Mouse (Mus musculus): ENCODE data around the gene Lce1e.

Lce1e gene

DNA sequence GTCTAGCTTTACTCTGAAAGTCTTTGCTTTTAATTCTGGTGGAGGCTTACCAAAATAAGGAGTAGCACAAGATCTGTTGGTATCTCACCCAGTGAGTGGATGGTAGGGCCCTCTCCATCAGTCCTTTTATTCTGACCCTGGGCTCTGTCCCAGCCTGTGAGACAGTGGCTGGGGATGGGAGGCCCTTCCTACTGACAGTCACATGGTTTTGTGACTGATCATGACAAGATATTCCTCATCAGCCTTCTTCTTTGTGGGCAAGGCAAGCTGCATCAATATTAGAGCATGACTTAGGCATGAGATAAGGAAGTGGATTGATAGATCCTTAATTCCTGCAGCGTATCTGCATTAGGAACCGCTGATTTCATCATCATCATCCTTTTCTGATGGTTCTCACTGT is at the start of gene Lce1e:
Lce1e (minus strand) TSS at position 101 of the 400 bp plus-strand sequence.
- no peak for DNase-seq (ENCODE audit: low spot score in 2 of 2)

DNA sequence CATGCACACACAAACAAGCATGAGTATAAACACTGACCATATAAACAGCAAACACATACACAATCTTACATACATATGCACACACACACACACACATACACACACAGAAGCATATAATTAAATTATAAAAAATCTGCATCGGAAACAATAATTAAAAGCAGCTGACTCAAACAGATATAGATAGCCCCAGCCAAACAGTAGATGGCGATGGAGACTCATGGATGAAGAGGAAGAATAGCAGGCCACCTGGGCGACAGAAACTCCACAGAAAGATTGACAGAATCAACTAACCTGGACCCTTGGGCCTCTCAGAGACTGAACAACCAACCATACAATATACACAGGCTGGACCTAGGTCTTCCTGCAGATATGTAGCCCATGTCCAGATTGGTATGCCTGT is 44.3 kb upstream of the Lce1e start:
- DNase-seq (ENCODE audit: low spot score in 2 of 2), result no peak

DNA sequence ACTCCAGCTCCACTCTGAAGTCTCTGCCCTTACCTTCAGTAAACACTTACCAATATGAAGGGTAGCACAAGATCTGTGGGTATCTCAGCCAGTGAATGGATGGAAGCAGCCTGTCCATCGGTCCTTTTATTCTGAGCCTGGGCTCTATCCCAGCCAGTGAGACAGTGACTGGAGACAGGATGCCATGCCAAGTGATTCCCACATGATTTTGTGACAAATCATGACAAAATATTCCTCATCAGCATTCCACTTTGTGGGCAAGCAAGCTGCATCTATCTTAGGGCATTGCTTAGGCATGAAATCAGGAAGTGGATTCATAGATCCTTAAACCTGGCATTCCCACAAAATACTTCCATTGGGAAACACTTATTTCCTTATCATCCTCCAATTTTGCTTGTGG is 43.4 kb upstream of the Lce1e start, which contains the start of gene Lce1g:
Lce1g (minus strand) TSS at position 101 of the 400 bp plus-strand sequence.
- DNase-seq (ENCODE audit: low spot score in 2 of 2), result no peak

DNA sequence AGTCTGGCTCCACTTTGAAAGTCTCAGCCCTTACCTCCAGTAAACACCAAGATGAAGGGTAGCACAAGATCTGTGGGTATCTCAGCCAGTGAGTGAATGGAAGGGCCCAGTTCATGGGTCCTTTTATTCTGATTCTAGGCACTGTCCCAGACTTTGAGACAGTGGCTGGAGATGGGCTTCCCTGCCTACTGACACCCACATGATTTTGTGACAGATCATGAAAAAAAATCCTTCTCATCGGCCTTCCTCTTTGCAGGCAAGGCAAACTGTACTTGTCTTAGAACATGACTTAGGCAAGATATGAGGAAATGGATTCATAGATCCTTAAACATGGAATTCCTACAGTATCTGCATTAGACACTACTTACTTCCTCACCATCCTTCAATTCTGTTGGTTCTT is 30.1 kb upstream of the Lce1e start, which contains the start of gene Gm38119:
Gm38119 (minus strand) TSS at position 101 of the 400 bp plus-strand sequence.
- no peak for DNase-seq (ENCODE audit: low spot score in 2 of 2)

DNA sequence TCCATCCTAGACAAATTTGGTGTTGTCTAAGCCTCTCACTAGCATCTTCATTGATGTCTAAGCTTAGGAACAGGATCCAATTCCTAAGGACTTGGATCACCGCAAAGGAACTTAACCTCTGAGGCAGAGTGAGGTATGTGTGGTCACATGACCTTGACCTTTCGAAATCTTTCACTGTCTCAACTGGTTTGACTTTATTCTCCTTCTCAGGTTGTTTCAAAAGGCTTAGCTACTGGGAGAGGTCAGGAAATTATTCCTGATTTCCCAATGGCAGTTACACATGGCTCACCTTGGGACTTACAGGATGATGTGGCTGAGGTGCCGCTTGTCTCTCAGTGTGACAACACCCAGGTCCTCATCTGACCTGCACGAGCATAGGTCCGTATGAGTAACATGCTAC is 13.8 kb upstream of the Lce1e start:
- no peak for DNase-seq (ENCODE audit: low spot score in 2 of 2)

DNA sequence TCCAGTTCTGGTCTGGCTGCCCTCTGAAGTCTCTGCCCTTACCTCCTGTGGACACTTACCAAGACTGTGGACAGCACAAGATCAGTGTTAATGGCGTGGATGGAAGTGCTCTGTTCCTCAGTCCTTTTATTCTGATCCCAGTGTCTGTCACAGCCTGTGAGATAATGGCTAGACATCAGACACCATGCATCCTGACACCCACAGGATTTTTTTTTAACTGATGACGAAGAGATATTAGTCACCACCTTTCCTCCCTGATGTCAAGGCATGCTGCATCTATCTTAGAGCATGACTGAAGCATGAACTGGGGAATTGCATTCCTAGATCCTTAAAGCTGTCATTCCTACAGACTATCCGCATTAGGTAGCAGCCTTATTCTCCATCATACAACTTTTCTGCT is 11.4 kb upstream of the Lce1e start, which contains the start of gene Lce1f:
Lce1f (minus strand) TSS at position 101 of the 400 bp plus-strand sequence.
- DNase-seq (ENCODE audit: low spot score in 2 of 2), result no peak

DNA sequence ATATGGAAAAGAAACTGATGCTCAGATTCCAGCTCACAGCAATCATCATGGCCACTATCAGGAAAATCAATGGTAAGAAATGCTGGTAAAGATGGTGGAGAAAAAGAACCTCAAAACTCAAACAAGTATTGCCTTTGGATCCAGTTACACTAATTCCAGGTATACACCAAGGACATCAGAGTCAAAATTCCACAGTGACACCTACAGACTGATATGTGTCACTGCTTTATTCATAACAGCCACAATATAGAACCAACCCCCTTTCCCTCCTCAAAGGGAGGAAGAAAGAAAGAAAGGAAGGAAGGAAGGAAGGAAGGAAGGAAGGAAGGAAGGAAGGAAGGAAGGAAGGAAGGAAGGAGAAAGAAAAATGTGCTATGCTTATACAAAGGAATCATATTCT is 6.2 kb upstream of the Lce1e start:
- no peak for DNase-seq (ENCODE audit: low spot score in 2 of 2)

DNA sequence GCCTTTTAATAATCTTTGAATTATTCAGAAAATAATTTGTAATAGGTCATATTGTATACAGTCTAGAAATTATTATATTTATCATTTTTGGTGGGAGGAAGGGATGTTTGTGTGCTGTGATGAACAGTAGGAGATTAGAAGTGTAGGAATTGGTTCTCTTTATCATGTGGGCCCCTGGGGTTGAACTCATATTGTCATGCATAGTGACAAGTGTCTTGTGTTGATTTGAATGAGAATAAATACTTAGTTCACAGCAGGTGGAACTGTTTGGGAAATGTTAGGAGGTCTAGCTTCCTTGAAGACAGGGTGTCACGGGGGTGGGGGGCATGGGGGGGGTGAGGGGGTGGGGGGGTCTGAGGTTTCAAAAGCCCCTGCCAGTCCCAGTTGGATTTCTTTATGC is 14.3 kb downstream of the Lce1e start:
- DNase-seq (ENCODE audit: low spot score in 2 of 2), result no peak

DNA sequence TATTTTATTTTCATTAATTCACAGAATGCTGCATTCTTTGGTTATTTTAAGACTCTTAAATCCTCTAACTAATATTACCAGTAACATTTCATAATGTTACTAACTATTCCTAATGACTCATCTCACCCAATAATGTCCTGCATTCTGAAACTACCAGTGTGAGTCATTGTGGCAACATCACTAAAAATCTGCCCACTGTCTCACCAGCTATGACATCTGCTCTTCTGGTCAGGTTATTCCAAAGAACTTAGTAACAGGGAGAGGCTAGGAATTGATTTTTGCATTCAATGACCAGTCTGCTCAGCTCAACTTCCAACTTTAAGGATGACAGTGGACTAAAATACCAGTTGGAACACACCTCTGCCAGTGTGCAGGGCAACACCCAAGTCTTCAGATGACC is 17.2 kb downstream of the Lce1e start:
- DNase-seq (ENCODE audit: low spot score in 2 of 2), result no peak

DNA sequence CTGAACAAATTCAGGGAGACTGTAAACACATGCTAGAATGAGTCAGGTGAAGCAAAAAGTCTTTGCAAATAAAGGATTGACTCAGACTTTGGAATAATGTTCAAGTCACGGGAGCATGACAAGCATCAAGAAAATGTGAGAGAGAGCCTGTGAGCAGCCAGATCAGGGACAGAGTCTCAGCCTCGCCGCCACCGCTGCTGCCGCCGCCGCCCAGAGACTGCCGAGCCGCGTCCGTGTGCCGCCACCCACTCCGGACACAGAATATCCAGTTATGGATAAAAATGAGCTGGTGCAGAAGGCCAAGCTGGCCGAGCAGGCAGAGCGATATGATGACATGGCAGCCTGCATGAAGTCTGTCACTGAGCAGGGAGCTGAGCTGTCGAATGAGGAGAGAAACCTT is 19.7 kb downstream of the Lce1e start:
- DNase-seq (ENCODE audit: low spot score in 2 of 2), result peak; percentile 8 to 25

DNA sequence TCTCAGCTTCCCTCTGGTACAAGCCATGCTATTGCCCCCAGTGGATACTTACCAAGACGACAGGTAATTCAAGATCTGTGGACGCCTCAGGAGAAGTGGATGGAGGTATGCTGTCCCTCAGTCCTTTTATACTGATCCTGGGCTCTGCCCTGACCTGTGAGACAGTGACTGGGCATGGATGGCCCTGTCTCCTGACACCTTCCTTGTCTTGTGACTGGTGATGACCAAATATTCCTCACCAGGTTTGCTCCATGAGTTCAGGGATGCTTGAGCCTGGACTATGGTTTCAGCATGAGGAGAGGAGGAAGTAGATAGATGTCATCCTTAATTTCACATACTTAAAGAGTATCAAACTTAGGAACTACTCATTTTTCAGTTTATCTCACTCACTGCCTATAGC is 21.8 kb downstream of the Lce1e start, which contains the start of gene Lce1d:
Lce1d (minus strand) TSS at position 101 of the 400 bp plus-strand sequence.
- DNase-seq (ENCODE audit: low spot score in 2 of 2), result no peak

DNA sequence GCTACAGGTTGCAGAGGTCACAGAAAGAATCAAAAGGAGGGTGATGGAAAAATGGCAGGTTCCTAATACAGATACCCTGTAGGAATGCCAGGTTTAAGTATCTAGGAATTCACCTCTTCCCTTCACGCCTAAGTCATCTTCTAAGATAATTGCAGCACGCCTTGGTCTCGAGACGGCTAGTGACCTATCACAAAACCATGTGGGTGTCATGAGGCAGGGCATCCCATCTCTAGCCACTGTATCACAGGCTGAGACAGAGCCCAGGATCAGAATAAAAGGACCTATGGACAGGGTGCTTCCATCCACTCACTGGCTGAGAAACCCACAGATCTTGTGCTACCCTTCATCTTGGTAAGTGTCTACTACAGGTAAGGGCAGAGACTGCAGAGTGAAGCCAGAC is 29.9 kb downstream of the Lce1e start, which contains the start of gene Lce1c:
Lce1c (plus strand) TSS at position 301 of the 400 bp plus-strand sequence.
- no peak for DNase-seq (ENCODE audit: low spot score in 2 of 2)

DNA sequence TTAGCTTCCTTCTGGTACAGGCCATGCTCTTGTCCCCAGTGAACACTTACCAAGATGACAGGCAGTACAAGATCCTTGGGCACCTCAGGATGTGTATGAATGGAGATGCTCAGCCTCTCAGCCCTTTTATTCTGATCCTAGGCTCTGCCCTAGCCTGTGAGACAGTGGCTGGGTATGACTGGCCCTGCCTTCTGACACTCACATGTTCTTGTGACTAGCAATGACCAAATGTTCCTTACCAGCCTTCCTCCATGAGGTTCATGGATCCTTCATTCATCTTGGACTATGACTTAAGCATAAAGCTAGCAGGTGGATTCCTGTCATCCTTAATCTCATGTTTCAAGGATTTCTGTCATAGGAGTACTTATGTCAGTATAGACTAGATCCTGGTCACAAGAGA is 38.7 kb downstream of the Lce1e start, which contains the start of gene Lce1a2:
Lce1a2 (minus strand) TSS at position 101 of the 400 bp plus-strand sequence.
- DNase-seq (ENCODE audit: low spot score in 2 of 2), result no peak

Data from spleen, postnatal 36 days (tissue).